Mouse (Mus musculus) ES-E14 (cell line): ENCODE measurements at regions not wholly inside any gene's neighbourhood (a gene's known extent, or its start where the extent isn't known, plus 50 kb on each side); places are given as distances from the start of the nearest gene placed in this dataset.

ENCODE experiments used
- HCFC1 ChIP-seq: IDR thresholded peaks from 2 replicates; pipeline ENCODE4 v1.6.1; 2012; ENCODE audit warnings: low read length, inconsistent platforms, borderline replicate concordance; ENCODE audit not compliant: insufficient read depth
- ZC3H11A ChIP-seq: IDR thresholded peaks from 2 replicates; pipeline ENCODE4 v1.6.1; 2012; ENCODE audit warnings: low read depth, mild to moderate bottlenecking, inconsistent platforms, low read length, borderline replicate concordance

GRCm38 (mm10) chr15:61342618-61343017 is 419.8 kb upstream of the A1bg start:
- no peak for TF ChIP-seq HCFC1
- TF ChIP-seq ZC3H11A: no peak
